Mouse (Mus musculus): ENCODE results near the gene Rnasel. TPM values are rescaled to one million over a fixed set of nuclear protein-coding genes. Genes with fewer than 3 reads are reported as not detected.

The Rnasel gene
- 13.9 and 17.6 TPM in 2 replicates for total RNA-seq (2021)
- long read RNA-seq, partial matches to known transcripts: 0 of 4 reads
- long read RNA-seq, other reads (novel, unspliced or antisense): 3 of 4 reads

- DNase-seq: peak; percentile 59
Measured at GRCm38 (mm10) chr1:153749211-153749801, at the start of gene Rnasel. Rnasel (plus strand) TSS chr1:153749426.

GRCm38 (mm10) chr1:153700448-153701063 is 48.7 kb upstream of the Rnasel start:
- DNase-seq: no peak

GRCm38 (mm10) chr1:153701461-153701860 is 47.8 kb upstream of the Rnasel start:
- no peak for DNase-seq

- DNase-seq: no peak
Measured at GRCm38 (mm10) chr1:153702166-153702852, 46.9 kb upstream of the Rnasel start.

- peak; percentile 10 for DNase-seq
Measured at GRCm38 (mm10) chr1:153702853-153703410, 46.3 kb upstream of the Rnasel start.

GRCm38 (mm10) chr1:153703445-153703991 is 45.7 kb upstream of the Rnasel start:
- DNase-seq: peak; percentile 32

- DNase-seq: no peak
Measured at GRCm38 (mm10) chr1:153704174-153704573, 45.1 kb upstream of the Rnasel start.

- DNase-seq: no peak
Measured at GRCm38 (mm10) chr1:153704996-153705395, 44.2 kb upstream of the Rnasel start.

- DNase-seq: no peak
Measured at GRCm38 (mm10) chr1:153708626-153709025, 40.6 kb upstream of the Rnasel start.

- DNase-seq: no peak
Measured at GRCm38 (mm10) chr1:153709451-153709850, 39.8 kb upstream of the Rnasel start.

- DNase-seq: no peak
Measured at GRCm38 (mm10) chr1:153711544-153712262, 37.5 kb upstream of the Rnasel start.

GRCm38 (mm10) chr1:153712633-153713032 is 36.6 kb upstream of the Rnasel start:
- no peak for DNase-seq

- DNase-seq: no peak
Measured at GRCm38 (mm10) chr1:153717990-153718389, 31.2 kb upstream of the Rnasel start.

- DNase-seq: peak; percentile 37
Measured at GRCm38 (mm10) chr1:153720935-153721334, 28.3 kb upstream of the Rnasel start.

- no peak for DNase-seq
Measured at GRCm38 (mm10) chr1:153721565-153722310, 27.5 kb upstream of the Rnasel start.

GRCm38 (mm10) chr1:153723426-153723825 is 25.8 kb upstream of the Rnasel start:
- DNase-seq: no peak

GRCm38 (mm10) chr1:153726636-153727035 is 22.6 kb upstream of the Rnasel start:
- DNase-seq: no peak

- no peak for DNase-seq
Measured at GRCm38 (mm10) chr1:153729806-153730205, 19.4 kb upstream of the Rnasel start.

- DNase-seq: no peak
Measured at GRCm38 (mm10) chr1:153730671-153731070, 18.6 kb upstream of the Rnasel start.

- DNase-seq: no peak
Measured at GRCm38 (mm10) chr1:153733181-153733580, 16.0 kb upstream of the Rnasel start.

GRCm38 (mm10) chr1:153734866-153735265 is 14.4 kb upstream of the Rnasel start:
- DNase-seq: no peak

Data from adrenal gland, postnatal 25 days (tissue).